Mouse (Mus musculus): ENCODE data around the gene Crybg2.

- no peak for TF ChIP-seq CTCF (IDR thresholded peaks at IDR 0.05; ENCODE audit: control insufficient read depth, insufficient read depth, insufficient read length)
- TF ChIP-seq USF1 (IDR thresholded peaks at IDR 0.05; ENCODE audit: low read depth): no peak
- no peak for TF ChIP-seq MAX (IDR thresholded peaks at IDR 0.05)
- TF ChIP-seq CEBPB (IDR thresholded peaks at IDR 0.05; ENCODE audit: low read depth): no peak
- TF ChIP-seq MYOG (IDR thresholded peaks at IDR 0.05; ENCODE audit: control insufficient read depth, extremely low read depth, insufficient read length): no peak
- TF ChIP-seq MYOD1 (IDR thresholded peaks at IDR 0.05; ENCODE audit: control insufficient read depth, insufficient read length, low read depth): no peak
Measured at GRCm38 (mm10) chr4:134100245-134100644, 39.6 kb downstream of the Crybg2 start.
